Mouse (Mus musculus) CH12.LX (cell line): Measurements from ENCODE around the gene Rexo5. TPM values are rescaled to one million over a fixed set of nuclear protein-coding genes. Genes with fewer than 3 reads are reported as not detected.

Experiments
- DNase-seq: peaks from one replicate; pipeline ENCODE4 v3.0.0-alpha.2; 2013; ENCODE audit errors: extremely low read depth
- H3K27ac ChIP-seq: 2 replicates; pipeline ENCODE4 v1.5.1; 2012; ENCODE audit warnings: low read depth, mild to moderate bottlenecking, control low read depth, moderate library complexity; ENCODE audit not compliant: insufficient read depth
- H3K27me3 ChIP-seq: replicated peaks from 2 replicates; pipeline ENCODE3; 2012; ENCODE audit warnings: inconsistent platforms
- H3K36me3 ChIP-seq, 2 experiments: replicated peaks in 1 of 2; 2 replicates each; pipeline versions ENCODE3 to v1.6.1; 2012; ENCODE audit warnings: inconsistent platforms in 1 of 2, low read length in 1 of 2, mild to moderate bottlenecking in 1 of 2, mixed read lengths in 1 of 2, moderate library complexity in 1 of 2; ENCODE audit not compliant: control insufficient read depth in 1 of 2, insufficient read depth in 1 of 2
- H3K4me1 ChIP-seq, 2 experiments: 2 replicates each; pipeline ENCODE4 v1.6.1; 2012; ENCODE audit warnings: inconsistent platforms in 1 of 2, moderate library complexity in 1 of 2; ENCODE audit not compliant: insufficient read depth in 2 of 2, control insufficient read depth in 1 of 2
- H3K4me2 ChIP-seq: 2 replicates; pipeline ENCODE4 v1.6.1; 2012; ENCODE audit warnings: low read depth, mild to moderate bottlenecking, control low read depth; ENCODE audit not compliant: poor library complexity, insufficient read depth, severe bottlenecking
- H3K4me3 ChIP-seq, 3 experiments: fragments of 150-350 bp in 1 of 3; sonication (generic) in 1 of 3; replicated peaks in 1 of 3; 2 replicates each; pipeline versions ENCODE3 to v1.5.1; 2011 to 2012; ENCODE audit warnings: low read depth in 2 of 3, low read length in 2 of 3, mild to moderate bottlenecking in 2 of 3, moderate library complexity in 2 of 3, control low read depth in 1 of 3, improper control_type of control experiment in 1 of 3, inconsistent platforms in 1 of 3, mixed read lengths in 1 of 3; ENCODE audit not compliant: poor library complexity in 1 of 3
- H3K79me2 ChIP-seq: replicated peaks from 2 replicates; pipeline ENCODE4 v1.6.1; 2012; ENCODE audit warnings: mild to moderate bottlenecking, moderate library complexity; ENCODE audit not compliant: control insufficient read depth, poor library complexity, insufficient read depth, severe bottlenecking; ENCODE audit errors: extremely low read depth
- H3K9ac ChIP-seq: 2 replicates; pipeline ENCODE4 v1.6.1; 2012; ENCODE audit warnings: low read depth, mild to moderate bottlenecking, control low read depth, moderate library complexity; ENCODE audit not compliant: insufficient read depth
- H3K9me3 ChIP-seq: replicated peaks from 2 replicates; pipeline ENCODE3; 2012; ENCODE audit warnings: low read length, inconsistent platforms, mixed read lengths
- CHD1 ChIP-seq: IDR thresholded peaks from 2 replicates; pipeline ENCODE4 v1.6.1; 2012; ENCODE audit warnings: low read depth, low read length, improper control_type of control experiment, inconsistent platforms
- CHD2 ChIP-seq: IDR thresholded peaks from 2 replicates; pipeline ENCODE4 v1.6.1; 2011; ENCODE audit warnings: low read length, improper control_type of control experiment
- CTCF ChIP-seq, 2 experiments: IDR thresholded peaks in 1 of 2; conservative IDR thresholded peaks in 1 of 2; 2 replicates each; pipeline ENCODE4 v1.5.1; 2011 to 2012; ENCODE audit warnings: low read depth in 2 of 2, low read length in 2 of 2, improper control_type of control experiment in 1 of 2, inconsistent platforms in 1 of 2, mild to moderate bottlenecking in 1 of 2, moderate library complexity in 1 of 2
- ELF1 ChIP-seq: IDR thresholded peaks from 2 replicates; pipeline ENCODE4 v1.6.1; 2014; ENCODE audit warnings: low read depth, mild to moderate bottlenecking, inconsistent platforms, low read length, improper control_type of control experiment
- EP300 ChIP-seq: IDR thresholded peaks from 2 replicates; pipeline ENCODE4 v1.6.1; 2011; ENCODE audit warnings: low read length, improper control_type of control experiment
- ETS1 ChIP-seq: conservative IDR thresholded peaks from 2 replicates; pipeline ENCODE4 v1.6.1; 2012; ENCODE audit warnings: low read depth, mild to moderate bottlenecking, inconsistent platforms, low read length, improper control_type of control experiment, moderate library complexity
- GABPA ChIP-seq: IDR thresholded peaks from 2 replicates; pipeline ENCODE4 v1.6.1; 2012; ENCODE audit warnings: low read depth, low read length, improper control_type of control experiment, inconsistent platforms; ENCODE audit not compliant: insufficient replicate concordance
- IRF4 ChIP-seq: IDR thresholded peaks from 2 replicates; pipeline ENCODE4 v1.6.1; 2014; ENCODE audit warnings: low read depth, mild to moderate bottlenecking, inconsistent platforms, low read length, improper control_type of control experiment
- KAT2A ChIP-seq: IDR thresholded peaks from 2 replicates; pipeline ENCODE4 v1.6.1; 2012; ENCODE audit warnings: low read length, improper control_type of control experiment, inconsistent platforms; ENCODE audit not compliant: insufficient replicate concordance
- MAFK ChIP-seq: IDR thresholded peaks from 2 replicates; pipeline ENCODE4 v1.6.1; 2011; ENCODE audit warnings: low read length, improper control_type of control experiment; ENCODE audit not compliant: insufficient replicate concordance
- MAX ChIP-seq: IDR thresholded peaks from 2 replicates; pipeline ENCODE4 v1.6.1; 2011; ENCODE audit warnings: low read length, improper control_type of control experiment
- MEF2A ChIP-seq: IDR thresholded peaks from 2 replicates; pipeline ENCODE4 v1.6.1; 2014; ENCODE audit warnings: low read depth, mild to moderate bottlenecking, inconsistent platforms, low read length, improper control_type of control experiment, borderline replicate concordance
- MXI1 ChIP-seq: IDR thresholded peaks from 2 replicates; pipeline ENCODE4 v1.6.1; 2011; ENCODE audit warnings: mild to moderate bottlenecking, low read depth, low read length, improper control_type of control experiment
- MYC ChIP-seq: IDR thresholded peaks from 2 replicates; pipeline ENCODE4 v1.6.1; 2011; ENCODE audit warnings: low read depth, mild to moderate bottlenecking, improper control_type of control experiment, low read length
- NRF1 ChIP-seq: IDR thresholded peaks from 2 replicates; pipeline ENCODE4 v1.6.1; 2014; ENCODE audit warnings: low read depth, mild to moderate bottlenecking, inconsistent platforms, low read length, improper control_type of control experiment, moderate library complexity
- POLR2AphosphoS2 ChIP-seq: IDR thresholded peaks from 2 replicates; pipeline ENCODE4 v1.6.1; 2011; ENCODE audit warnings: low read depth, low read length, improper control_type of control experiment
- RAD21 ChIP-seq: IDR thresholded peaks from 2 replicates; pipeline ENCODE4 v1.6.1; 2011; ENCODE audit warnings: low read depth, mild to moderate bottlenecking, low read length, improper control_type of control experiment, moderate library complexity
- SMC3 ChIP-seq: IDR thresholded peaks from 2 replicates; pipeline ENCODE4 v1.6.1; 2011; ENCODE audit warnings: low read depth, low read length, improper control_type of control experiment
- USF1 ChIP-seq: IDR thresholded peaks from 2 replicates; pipeline ENCODE4 v1.6.1; 2014; ENCODE audit warnings: low read depth, mild to moderate bottlenecking, inconsistent platforms, low read length, improper control_type of control experiment
- USF2 ChIP-seq: conservative IDR thresholded peaks from 2 replicates; pipeline ENCODE4 v1.6.1; 2011; ENCODE audit warnings: low read depth, low read length, improper control_type of control experiment
- dilution Hi-C: fragments of 300-500 bp; cut with MboI; formaldehyde crosslinking; loops from 2 replicates; pipeline ENCODE4 v1.14.3; 2020; ENCODE audit warnings: low sequenced_read_pairs; ENCODE audit not compliant: extremely low pct_unique_long_range_greater_than_20kb, extremely low pct_ligation_motif_present
- in situ Hi-C: fragments of 300-500 bp; cut with MboI; formaldehyde crosslinking; loops from 3 replicates; pipeline ENCODE4 v1.14.3; 2019; ENCODE audit warnings: low sequenced_read_pairs, low pct_ligation_motif_present, low pct_unique_long_range_greater_than_20kb, mixed read lengths
- polyA plus RNA-seq: library from polyadenylated mRNA; unstranded; fragments of >175 nt; gene quantifications from 2 replicates; pipeline ENCODE4 v1.2.1, GENCODE M21; 2012; ENCODE audit warnings: low read depth; ENCODE audit not compliant: insufficient read length
- total RNA-seq, 2 experiments: library from RNA; depleted of rRNA; stranded (reverse); fragments of 300-350 nt in 1 of 2; fragments of >200 nt in 1 of 2; gene quantifications; 2 replicates each; pipeline ENCODE4 v1.2.3; 2012 to 2014

The Rexo5 gene
- total and polyA plus RNA-seq, 3 experiments, result 11.0 to 15.5 (median 12.0) TPM

GRCm38 (mm10) chr7:119855031-119855430 is 61.2 kb downstream of the Rexo5 start:
- H3K27ac ChIP-seq, result no peak overlapping the region
- in situ Hi-C loops (loop anchor here (25.0 kb wide), 1 partner anchor 207 kb away; no protein-coding TSS in a partner anchor), dilution Hi-C loops (no loop called here)
- no peaks in the 10 kb centered on the region for H3K27me3 ChIP-seq
- H3K9ac ChIP-seq, result no peak overlapping the region
- no peak for DNase-seq
- peaks cover 13 to 42% of the 10 kb centered on the region in 2 experiments for H3K4me1 ChIP-seq
- no peak overlapping the region for H3K4me3 ChIP-seq
- no peaks in the 10 kb centered on the region for H3K9me3 ChIP-seq
- peaks cover 6 to 67% of the 10 kb centered on the region in 2 experiments for H3K36me3 ChIP-seq
- TF ChIP-seq ETS1, result no peak
- no peak for TF ChIP-seq IRF4
- TF ChIP-seq EP300, result no peak
- TF ChIP-seq USF1, result no peak
- TF ChIP-seq POLR2AphosphoS2, result no peak
- TF ChIP-seq GABPA, result no peak
- TF ChIP-seq NRF1, result no peak
- no peak for TF ChIP-seq KAT2A
- no peak for TF ChIP-seq MXI1
- TF ChIP-seq CHD1, result no peak
- no peak for TF ChIP-seq SMC3
- no peak for TF ChIP-seq MEF2A
- TF ChIP-seq MYC, result no peak
- TF ChIP-seq CTCF (conservative IDR thresholded peaks at IDR 0.05 in 1 of 2, IDR thresholded peaks at IDR 0.05 in 1 of 2; ENCODE audit: low read depth in 2 of 2, low read length in 2 of 2), result no peak
- no peak for TF ChIP-seq MAX
- TF ChIP-seq USF2, result no peak
- no peak for TF ChIP-seq MAFK
- TF ChIP-seq, all 38 proteins: peak for 0
- H3K4me2 ChIP-seq, result no peak overlapping the region
- H3K79me2 ChIP-seq, result no peaks in the 10 kb centered on the region

- Histone ChIP-seq H3K4me2 (no peak overlapping the region), H3K9ac (no peak overlapping the region), H3K27me3 (no peaks in the 10 kb centered on the region), H3K4me1 (peaks cover 21 to 72% of the 10 kb centered on the region in 2 experiments), H3K4me3 (no peak overlapping the region), H3K9me3 (no peaks in the 10 kb centered on the region), H3K36me3 (peaks cover 6 to 42% of the 10 kb centered on the region in 2 experiments), H3K79me2 (no peaks in the 10 kb centered on the region), H3K27ac (no peak overlapping the region)
- TF ChIP-seq ELF1 (no peak), CHD2 (no peak), RAD21 (peak; percentile 67), SMC3 (peak; percentile 68), IRF4 (0 out of 2 replicates have a peak, but pooled peaks have one; percentile 13), CTCF (conservative IDR thresholded peaks at IDR 0.05 in 1 of 2, IDR thresholded peaks at IDR 0.05 in 1 of 2; ENCODE audit: low read depth in 2 of 2, low read length in 2 of 2) (peak in 1 of 2 experiments; percentile 66; a peak in 2 of 4 replicates)
- dilution Hi-C loops, result no loop called here
- DNase-seq, result peak; percentile 27
- in situ Hi-C loops, result loop anchor here (25.0 kb wide), 1 partner anchor 203 kb away; no protein-coding TSS in a partner anchor
Observed at GRCm38 (mm10) chr7:119859476-119859875, 65.7 kb downstream of the Rexo5 start.
